Mouse (Mus musculus) retina, adult 2 months (tissue): ENCODE results near the gene Olfr1417.
A peak's percentile ranks its signal among the peaks of the same experiment; 100 is the strongest.

Experiments
- DNase-seq: peaks from one replicate; pipeline ENCODE4 v3.0.0-alpha.2; 2012; ENCODE audit warnings: low read depth, low spot score

Olfr1417 gene

DNA sequence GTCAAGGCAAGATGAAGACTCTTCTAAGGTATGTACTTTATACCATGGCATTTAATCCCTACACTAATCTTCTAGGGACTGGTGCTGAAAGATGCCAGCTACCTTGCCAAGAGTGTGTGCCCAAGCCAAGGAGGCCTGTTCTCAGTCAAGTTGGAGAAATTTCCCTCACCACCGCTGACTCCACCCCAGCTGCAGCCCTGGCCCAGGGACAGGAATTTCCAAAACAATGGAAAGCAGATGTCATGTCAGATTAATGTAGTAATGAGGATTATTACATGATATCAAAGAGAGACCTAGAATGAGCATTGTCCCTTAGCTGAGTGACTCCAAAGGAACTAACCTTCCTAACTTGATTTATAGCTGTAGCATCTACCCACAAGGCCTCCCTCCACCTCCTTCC lies 28.2 kb downstream of the Olfr1417 start:
- no peak for DNase-seq

DNA sequence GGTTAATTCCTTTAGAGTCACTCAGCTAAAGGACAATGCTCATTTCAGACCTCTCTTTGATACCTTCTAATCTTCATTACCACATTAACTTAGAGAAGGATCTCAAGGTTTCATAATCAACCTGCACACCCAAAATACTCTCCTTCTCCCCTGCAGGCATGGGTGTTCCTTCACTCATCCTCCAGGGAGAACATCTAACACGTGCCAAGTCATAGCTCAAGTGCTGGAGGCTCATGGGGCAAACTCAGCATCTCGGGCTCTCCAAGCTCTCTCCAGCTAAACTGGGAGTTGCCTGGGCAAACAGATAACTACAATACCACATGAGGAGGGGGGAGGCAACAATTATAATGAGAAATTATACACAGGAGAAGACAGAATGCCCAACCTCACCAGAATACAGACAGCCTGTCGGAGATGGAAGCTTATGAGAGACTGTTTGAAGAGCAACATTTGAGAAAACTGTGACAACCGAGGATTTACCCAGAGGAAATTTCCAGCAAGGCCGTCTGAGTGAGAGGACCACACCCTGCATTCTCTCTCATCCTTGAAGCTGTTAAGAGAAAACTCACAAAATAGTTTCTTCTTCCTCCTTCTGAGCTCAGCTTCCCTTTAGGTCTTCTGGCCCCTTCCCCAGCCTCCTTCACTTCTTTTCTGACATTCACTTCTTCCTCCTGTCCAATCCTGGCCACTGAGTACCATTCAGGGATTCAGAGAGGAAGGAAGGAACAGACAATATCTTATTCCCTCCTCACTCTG lies 28.8 kb downstream of the Olfr1417 start:
- no peak for DNase-seq

DNA sequence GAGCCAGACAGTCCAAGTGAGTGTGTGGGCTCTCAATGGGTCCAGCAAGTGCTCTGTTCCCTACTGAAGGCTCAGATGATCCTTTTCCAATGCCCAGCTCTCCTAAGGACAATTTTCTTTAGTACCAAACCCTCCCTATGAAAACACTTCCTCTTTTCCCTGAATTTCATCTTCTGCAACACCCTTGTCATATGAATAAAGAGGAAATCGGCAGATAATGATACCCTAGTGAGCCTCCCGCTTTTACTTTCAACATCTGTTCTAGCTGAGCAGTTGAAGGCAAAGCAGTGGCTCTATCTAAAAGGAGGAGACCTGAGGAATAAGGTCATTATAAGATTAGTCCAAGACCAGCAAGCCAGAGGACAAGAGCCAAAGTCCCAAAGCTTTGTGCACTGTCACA lies 30.6 kb downstream of the Olfr1417 start:
- no peak for DNase-seq

DNA sequence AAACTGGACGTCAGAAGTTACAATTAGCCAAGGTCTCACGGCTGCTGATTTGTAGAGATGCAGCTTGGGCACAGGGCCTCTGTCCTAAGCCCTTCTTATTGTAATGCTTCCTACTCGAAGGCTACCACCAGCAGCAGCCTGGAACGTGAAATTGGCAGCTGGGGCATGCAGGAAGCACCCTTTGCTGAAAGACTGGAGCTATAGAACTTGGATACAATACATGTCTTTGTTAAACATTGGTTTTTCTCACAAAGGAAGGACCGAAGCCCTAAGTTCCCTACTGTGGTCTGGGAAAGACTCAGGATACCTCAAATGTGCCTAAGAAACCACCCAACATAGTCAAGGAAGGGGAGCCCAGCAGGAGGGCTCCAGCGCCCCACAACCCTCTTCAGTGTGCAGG lies 31.2 kb downstream of the Olfr1417 start:
- DNase-seq, result no peak

DNA sequence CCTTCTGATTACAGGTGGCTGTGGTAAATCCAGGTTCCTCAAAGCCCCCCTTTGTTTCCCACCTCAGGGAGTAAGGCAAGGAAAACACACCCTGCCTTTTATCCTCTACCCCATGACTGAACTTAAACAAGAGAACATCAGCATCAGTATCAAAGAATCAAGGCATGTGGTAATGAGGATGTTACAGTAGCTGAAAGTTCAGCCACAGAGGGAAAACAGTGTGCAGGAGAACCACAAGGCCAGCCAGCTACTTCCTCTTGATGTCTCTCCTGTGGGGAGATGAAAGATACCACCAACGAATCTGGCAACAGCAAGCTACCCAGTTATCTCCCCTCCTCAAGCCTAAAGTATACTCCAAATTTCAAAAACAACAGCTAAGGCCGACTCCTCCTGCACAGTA lies 31.8 kb downstream of the Olfr1417 start:
- DNase-seq, result no peak

DNA sequence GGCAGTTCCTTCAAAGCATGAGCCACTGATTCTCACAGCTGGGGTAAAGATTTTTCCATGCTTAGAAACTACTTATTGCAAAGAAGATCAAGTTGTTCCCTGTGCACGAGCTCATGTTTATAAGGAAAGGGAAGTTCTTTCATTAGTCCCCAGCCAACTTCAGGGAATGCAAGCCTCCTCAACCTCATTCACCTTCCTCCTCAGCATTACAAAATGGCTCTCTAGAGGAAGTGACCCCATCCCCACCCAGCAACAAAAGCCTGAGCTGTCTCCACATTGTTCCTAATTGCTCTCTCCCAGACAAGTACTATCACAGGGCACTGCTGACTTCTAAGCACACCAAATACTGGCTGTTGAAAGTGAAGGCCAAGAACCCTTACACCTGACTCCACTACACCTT lies 34.6 kb downstream of the Olfr1417 start:
- no peak for DNase-seq

DNA sequence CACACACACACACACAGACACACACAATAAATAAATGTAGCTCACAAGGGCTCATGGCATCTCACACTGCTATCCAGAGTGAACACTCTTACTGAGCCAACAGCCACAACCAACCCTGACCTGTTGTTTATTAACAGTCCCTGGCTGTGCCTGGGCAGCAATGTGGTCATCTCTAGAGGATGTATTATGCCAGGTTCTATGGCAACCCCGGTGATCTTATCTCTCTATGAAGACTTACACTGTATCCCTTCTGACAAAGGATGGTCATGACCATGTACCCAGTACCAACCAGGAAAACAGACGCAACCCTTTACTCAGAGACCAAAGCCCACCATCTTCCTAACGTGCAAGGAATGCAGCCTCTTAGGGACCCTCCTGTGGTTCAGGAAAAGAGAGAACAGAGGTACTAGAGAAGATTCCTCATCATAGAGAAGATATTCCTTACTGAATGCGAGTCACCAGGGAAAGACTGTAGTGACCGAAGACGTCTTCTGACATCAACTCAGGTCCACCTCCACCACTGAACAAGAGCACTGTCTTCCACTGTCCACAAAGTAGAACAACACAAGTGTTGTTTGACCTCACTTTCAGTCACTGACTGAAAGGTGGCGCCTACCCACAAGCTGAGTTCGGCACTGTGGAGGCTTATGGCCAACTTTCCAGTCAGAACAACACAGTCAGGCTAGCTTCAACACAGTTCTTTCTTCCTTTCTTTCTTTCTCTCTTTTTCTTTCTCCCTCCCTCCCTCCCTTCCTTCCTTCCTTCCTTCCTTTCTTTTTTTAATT lies 38.3 kb downstream of the Olfr1417 start:
- DNase-seq, result no peak

DNA sequence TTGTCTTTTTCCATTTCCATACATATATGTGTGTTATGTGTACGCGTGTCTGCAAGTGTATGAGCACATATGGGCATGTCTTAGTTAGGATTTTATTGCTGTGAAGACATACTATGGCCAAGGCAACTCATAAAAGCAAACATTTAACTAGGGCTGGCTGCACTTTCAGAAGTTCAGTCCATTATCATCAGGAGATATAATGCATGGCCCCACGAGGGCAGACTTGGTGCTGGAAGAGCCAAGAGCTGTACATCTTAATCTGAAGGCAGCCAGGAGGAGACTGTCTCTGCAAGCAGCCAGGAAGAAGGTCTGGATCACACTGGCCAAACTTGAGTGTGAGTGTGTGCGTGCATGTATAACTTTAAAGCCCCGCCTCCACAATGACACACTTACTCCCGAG lies 44.6 kb downstream of the Olfr1417 start:
- DNase-seq, result no peak

DNA sequence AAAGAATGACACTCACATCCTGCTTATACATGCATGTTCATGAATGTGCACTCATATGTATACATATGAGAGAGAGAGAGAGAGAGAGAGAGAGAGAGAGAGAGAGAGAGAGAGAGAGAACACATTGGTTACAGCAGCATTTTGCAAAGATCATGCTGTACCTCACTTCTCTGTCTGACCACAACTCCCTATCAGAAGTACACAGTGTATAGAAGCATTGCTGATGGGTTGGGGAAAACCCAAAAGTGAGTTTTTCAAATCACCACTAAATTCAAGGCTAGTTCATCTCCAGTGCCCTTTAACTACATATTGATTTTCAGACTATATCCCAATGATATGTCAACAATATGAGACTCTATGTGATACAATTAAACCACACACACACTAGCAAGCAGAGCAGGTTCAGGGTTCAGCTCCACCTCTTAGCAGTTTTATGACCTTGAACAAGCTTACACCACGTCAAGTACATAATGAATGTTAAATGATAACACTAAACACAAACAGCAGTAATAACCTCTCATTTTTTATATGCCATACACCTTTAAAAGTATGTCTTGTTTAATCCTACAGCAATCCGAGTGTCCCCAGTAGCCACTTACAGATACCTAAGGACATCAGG lies 45.2 kb downstream of the Olfr1417 start:
- no peak for DNase-seq

DNA sequence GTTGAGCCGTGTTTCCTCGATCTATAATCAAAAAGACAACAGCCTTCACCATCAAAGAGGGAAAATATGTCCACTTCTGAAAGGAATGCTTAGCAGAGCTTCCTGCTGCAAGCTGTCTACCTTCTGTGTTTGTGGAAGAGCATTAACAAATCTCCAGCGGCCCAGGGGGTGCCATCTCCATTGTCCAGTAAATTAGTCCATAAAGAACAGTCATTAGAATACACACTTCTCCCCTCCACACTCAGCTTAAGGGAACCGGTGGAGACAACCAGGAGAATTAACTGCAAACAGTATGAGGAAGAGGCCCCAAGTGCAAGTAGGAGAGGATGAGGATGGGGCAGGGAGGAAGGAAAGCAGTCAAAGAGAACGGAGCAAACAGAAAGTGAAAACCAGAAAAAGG lies 47.2 kb downstream of the Olfr1417 start:
- no peak for DNase-seq

DNA sequence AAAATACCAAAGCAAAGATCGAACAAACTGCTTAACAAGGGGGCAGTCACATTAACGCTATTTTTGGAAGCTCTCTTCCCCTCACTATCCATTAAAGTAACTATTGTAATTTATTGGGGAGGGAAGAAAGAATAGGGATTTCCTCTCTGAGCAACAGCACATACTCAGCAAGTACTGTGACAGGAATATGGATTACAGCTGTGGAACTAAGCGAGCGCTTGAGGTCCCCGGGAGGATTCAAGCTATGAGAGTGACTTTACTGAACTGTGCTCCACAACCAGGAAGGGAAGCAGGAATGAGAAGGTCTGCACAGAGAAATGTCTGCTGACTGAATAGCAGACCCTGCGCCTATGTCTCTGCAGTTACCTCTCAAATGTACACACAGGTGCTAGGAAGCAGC lies 50.1 kb downstream of the Olfr1417 start:
- no peak for DNase-seq

DNA sequence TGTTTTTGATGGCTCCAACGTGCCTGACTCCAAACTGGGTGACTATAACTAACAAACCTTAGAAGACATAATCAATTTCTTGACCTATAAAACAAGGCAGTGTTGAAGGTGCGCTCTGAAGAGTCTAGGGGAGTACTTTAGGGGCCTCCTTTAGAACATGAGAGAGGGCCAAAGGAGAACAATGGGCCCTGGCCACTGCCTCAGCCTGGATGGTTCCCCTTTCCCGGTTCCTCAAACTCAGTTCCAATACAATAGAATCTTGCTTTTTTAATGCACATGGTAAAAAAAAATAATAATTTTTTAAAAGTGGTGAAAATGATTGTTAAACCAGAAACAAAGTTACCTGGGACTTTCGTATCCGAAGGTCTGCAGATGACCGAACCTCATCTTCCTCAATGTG lies 51.2 kb downstream of the Olfr1417 start:
- no peak for DNase-seq

DNA sequence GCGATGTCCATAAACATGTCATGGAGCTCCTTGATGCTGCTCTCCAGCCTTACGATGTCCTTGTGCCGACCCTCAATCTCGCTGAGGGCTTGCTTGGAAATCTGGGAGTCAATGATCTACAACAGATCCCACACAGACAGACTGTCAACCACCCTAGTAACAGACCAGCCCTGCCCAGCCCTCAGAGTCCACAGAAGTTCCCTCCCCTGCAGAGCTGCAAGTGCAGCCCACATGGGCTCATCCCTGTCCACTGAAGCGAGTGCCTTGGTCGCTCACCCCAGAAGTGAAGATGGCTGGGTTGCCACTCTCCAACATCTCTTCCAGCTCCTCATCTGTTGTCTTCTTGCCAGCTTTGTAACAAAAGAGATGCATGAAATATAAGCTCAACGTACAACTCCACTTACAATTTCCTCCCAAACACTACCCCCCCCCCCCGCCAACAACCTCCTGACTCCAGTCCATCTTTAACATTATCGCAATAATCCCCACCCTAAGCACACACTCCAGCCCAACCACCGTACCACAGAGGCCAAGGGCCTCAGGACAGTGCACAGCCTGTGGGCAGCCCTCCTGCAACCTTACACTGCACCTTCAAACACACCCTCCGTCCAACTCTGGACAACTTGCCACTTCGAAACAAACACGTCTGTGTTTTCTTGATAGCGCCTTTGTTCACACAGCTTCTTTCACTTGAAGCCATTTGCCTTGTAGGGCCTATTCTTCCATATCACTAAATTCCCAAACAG lies 53.4 kb downstream of the Olfr1417 start:
- no peak for DNase-seq

DNA sequence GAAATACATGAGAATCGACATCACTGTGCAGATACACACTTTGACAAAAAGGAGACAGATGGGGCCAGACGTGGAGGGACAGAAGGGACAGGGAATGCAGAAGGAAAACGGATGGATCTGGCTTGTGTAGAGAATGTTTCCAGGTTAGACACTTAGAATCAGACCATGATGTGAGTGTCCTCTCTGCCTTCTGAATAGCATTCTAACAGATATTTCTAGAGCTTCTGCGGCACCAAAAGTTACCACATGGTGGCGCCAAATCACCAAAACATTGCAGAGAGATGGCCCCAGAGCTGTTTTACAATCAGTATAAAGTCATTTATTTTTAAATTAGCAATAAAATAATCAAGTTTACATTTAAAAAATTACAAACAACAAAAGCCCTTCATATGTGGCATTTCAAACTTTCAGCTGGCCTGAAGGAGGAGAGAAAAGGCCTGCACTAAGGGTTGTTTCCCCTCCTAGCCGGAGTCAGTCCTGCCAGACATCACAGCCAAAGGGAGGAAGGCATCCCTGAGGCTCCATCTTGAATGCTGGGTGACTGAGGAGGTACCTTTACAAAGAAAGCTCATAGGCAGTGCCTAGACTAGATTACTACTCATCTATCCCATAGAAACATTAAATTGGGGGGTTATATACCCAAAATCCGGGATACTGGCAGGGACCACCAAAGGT lies 61.7 kb downstream of the Olfr1417 start:
- DNase-seq, result peak; percentile 61
